Mouse (Mus musculus) thymus, adult 2 months (tissue): Measurements from ENCODE around the gene Heatr4.
"Not testable (repeated sequence)": the region's sequence is repeated elsewhere in the genome, so short reads cannot be mapped to it uniquely, and the experiment has no call there.

Experiments
- CTCF ChIP-seq: fragments of 200-500 bp; IDR thresholded peaks from 2 replicates; pipeline ENCODE4 v1.5.1; 2012; ENCODE audit warnings: mild to moderate bottlenecking, control low read depth, low read length, moderate library complexity, borderline replicate concordance; ENCODE audit not compliant: control insufficient read depth, poor library complexity, insufficient read depth; ENCODE audit errors: extremely low read depth
- POLR2A ChIP-seq: fragments of 200-500 bp; IDR thresholded peaks from 2 replicates; pipeline ENCODE4 v1.6.1; 2012; ENCODE audit warnings: mild to moderate bottlenecking, low read length, control low read depth, moderate library complexity; ENCODE audit not compliant: control insufficient read depth, poor library complexity, insufficient read depth; ENCODE audit errors: extremely low read depth

DNA sequence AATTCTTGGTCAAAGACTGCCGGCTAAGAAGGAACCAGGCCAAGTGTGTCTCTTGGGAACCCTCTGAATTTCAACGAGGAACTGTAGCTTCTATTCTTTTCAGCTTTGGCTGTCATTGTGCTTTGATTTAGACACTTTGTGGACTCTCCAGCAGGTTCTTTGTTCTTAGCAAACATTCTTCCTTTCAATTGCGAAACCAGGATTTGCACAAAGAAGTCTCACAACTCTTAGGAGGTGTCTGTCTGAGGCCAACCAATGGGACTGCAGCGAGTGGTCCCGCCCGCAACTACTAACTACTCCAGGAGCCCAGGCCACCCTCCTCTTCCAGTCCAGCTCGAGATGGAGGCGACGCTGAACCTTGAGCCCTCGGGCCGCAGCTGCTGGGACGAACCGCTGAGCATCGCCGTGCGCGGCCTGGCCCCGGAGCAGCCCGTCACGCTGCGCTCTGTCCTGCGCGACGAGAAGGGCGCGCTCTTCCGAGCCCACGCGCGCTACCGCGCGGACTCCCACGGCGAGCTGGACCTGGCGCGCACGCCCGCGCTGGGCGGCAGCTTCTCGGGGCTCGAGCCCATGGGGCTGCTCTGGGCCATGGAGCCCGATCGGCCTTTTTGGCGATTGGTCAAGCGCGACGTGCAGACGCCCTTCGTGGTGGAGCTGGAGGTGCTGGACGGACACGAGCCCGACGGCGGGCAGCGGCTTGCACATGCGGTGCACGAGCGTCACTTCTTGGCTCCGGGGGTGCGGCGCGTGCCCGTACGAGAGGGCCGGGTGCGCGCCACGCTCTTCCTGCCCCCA lies 24.7 kb upstream of the Heatr4 start, which contains the start of gene Acot1:
- TF ChIP-seq CTCF, POLR2A: not testable (repeated sequence)
